Mouse (Mus musculus): ENCODE results near the gene Furin. TPM values are rescaled to one million over a fixed set of nuclear protein-coding genes. Genes with fewer than 3 reads are reported as not detected.

The Furin gene
- total RNA-seq, 2 experiments from 2014 or later: 39.4 to 40.6 TPM

DNA sequence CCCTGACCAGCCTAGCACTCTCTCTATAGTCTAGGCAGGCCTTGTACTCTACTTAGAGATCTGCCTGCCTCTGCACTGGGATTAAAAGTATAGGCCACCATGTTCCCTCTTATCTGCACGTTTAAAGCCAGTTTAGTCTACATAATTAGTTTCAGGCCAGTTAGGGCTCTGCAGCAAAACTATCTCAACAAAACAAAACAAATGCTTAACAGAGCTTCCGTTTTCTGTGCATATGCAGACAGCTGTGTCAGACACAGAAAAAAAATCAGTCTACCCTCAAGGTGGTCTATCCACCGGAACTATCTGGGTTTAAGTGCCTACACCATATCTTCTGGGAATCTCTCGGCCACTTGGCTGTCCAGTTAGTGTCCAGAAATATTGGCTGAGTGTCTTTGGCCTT, 31.9 kb downstream of the Furin start:
- Histone ChIP-seq H3K4me3 (no peak overlapping the region), H3K27ac (no peak overlapping the region)
- DNase-seq (ENCODE audit: low spot score in 2 of 2): no peak
- TF ChIP-seq CTCF (conservative IDR thresholded peaks at IDR 0.05): no peak

DNA sequence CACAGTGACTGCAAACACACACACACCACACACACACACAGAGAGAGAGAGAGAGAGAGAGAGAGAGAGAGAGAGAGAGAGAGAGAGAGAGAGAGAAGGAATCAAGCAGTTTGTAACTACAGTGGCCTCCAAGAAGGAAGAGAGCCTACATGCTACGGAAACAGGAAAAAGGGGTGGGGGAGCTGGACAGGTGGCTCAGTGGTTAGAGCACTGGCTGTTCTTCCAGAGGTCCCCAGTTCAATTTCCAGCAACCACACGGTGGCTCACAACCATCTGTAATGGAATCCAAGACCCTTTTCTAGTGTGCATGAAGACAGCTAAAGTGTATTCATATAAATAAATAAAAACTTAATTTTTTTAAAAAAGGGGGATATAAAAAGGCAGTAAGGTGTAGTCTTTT, 32.6 kb downstream of the Furin start:
- no peak for TF ChIP-seq CTCF (conservative IDR thresholded peaks at IDR 0.05)
- no peak for DNase-seq (ENCODE audit: low spot score in 2 of 2)

DNA sequence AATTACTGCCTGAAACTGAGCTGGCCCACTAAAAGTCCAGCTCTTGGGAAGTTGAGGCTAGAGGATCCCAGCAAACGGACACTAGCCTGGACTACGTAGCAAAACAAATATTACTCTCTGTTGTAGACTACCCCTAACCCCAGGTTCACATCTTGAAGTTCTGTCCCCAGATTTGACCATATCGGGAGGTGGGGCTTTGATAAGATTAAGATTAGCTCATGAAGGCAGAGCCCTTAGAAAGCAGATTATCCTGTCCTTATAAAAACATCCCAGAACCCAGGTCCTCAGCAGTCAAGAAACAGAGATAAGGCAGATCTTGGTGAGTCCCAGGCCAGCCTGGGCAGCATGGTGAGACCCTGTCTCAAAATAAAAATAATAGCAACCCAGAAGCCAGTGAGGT, 33.1 kb downstream of the Furin start:
- TF ChIP-seq CTCF (conservative IDR thresholded peaks at IDR 0.05): no peak
- no peak for DNase-seq (ENCODE audit: low spot score in 2 of 2)
- Histone ChIP-seq H3K27ac (no peak overlapping the region), H3K4me3 (no peak overlapping the region)

More for the DNA sequence above, 32.6 kb downstream of the Furin start:
- no peak overlapping the region for H3K4me3 ChIP-seq
- H3K27ac ChIP-seq: no peak overlapping the region

DNA sequence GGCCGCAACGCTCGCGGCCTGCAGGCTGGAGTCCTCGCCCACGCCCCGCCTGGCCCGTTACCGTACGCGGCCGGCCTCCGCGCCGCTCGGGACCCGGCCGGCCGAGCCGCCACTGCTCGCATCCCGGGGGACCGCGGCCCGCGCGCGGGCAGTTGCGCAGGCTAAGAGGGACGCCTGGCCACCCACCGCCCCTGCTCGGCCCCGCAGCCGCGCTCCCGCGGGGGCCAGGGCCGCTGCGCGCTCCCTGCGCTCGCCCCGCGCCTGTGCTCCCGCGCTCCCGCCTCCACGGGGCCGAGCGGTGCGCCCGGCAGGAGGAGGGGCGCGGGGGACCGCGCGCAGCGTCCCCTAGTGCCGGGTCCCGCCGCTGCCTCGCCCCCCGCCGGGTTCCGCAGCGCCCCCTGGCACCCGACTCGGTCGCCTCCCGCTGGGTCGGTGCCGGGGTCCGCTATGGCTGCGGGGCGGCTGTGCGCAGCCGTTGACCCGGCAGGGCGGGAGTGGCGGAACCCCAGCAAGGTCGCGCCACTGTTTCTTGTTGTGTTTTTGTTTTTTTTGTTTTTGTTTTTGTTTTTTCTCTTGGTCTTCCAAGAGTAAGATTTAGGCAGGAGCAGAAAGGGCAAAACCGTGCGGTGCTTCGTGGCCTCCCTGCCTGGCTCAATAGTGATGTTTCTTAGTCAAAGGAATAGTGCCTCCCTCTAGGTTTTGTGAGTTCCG, 34.0 kb downstream of the Furin start, which contains the start of gene Man2a2:
TSS of gene Man2a2 (minus strand) at position 335 of the 711 bp plus-strand sequence.
- Histone ChIP-seq H3K4me3 (peak within 1 kb of the TSS; percentile 77), H3K27ac (peak within 1 kb of the TSS; percentile 97)
- peak; percentile 74 to 85 for DNase-seq (ENCODE audit: low spot score in 2 of 2)
- peak; percentile 82 for TF ChIP-seq CTCF (conservative IDR thresholded peaks at IDR 0.05)

DNA sequence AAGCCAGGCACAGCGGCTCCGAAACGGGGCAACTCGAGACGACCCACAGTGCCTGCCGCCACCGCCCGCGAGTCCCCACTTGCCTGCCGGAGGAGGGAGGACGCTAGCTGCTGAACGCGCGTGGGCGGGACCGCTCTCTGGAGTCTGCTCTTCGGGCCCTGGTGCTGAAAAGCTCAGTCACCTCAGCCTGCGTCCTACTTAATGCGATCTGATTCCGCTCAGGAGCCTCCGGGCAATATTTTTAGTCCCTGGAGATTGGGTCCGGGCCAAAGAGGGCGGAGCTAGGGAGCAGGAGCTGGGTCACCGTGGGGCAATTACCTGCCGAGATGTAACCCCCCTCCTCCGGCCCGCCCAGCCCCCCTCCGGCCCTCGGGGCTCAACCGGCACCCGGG, 34.6 kb downstream of the Furin start:
- TF ChIP-seq CTCF (conservative IDR thresholded peaks at IDR 0.05): no peak
- peak overlapping the region; percentile 97 for H3K27ac ChIP-seq
- H3K4me3 ChIP-seq: peak overlapping the region; percentile 77
- DNase-seq (ENCODE audit: low spot score in 2 of 2): peak; percentile 80 to 81

DNA sequence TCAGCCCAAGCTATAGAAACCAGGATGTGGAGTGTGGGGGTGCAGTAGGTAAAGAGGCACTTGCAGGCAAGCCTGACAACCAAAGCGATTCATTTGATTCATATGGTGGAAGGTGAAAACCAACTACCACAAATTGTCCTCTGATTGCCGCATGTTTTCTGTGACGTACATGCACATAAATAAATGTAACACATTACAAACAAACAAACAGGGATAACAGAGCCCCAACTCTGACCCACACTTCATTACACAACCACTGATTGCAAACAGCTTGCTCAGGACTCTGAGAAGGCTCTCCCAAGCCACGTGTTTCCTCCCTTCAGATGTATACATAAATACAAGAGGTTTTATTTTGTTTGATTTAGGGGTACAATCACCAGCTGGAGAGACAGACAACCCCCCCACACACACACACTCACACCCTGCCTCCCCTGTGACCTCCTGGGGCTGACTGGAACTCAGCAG, 35.2 kb downstream of the Furin start:
- peak overlapping the region; percentile 77 for H3K4me3 ChIP-seq
- TF ChIP-seq CTCF (conservative IDR thresholded peaks at IDR 0.05): no peak
- no peak for DNase-seq (ENCODE audit: low spot score in 2 of 2)
- peak overlapping the region; percentile 97 for H3K27ac ChIP-seq

DNA sequence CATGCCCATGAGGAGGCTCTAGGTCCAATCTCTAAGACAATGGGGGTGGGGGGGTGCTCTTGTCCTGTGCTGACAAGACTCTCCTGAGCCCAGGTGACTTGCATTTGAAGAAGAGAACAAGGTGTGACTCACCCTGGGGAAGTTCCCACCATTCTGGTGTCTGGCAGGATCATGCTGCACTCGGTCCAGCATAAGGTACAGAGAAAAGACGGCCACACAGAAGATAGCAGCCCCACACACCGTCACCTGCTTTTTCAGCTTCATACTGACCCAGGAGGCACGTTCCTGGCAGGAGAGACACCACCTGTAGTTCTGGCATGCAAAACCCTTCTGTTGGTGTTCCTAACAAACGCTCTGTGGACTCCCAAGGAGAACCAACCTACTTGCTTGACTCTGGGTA, 35.8 kb downstream of the Furin start:
- peak overlapping the region; percentile 97; the same call in 1 of the 2 replicates for H3K27ac ChIP-seq

DNA sequence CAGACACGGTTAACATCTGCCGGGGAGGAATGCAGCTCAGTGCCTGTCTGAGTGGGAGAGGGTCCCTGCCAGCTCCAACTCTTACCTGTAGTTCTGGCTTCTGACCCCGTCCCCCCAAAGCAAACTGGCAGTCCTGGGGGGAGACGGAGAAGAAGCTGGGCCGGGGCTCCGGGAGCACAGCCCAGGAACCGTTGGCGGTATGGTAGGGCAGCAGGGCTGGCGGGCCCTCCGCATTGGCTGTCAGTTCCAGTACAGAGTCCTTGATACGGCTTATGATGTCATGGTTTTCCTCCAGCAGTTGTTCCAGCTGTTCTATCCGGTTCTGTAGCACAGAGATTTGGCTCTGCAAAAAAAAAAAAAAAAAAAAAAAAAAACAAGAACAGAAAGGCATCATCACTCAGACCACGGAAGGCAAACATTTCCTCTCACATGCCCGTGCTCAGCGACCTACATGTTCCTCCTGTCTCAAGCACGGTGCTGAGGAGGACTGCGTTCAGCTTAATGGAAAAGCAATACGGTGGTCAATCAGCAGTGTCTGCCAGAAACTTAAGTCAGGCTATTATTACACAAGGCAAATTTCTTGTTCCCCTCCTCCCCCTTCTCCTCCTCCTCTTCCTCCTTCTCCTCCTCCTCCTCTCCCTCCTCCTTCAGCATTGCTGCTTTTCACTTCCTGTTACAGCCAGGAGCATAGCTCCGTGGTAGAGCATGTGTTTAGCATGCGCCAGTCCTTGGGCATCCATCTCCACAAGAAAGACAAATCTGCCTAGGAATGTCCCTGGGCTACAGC, 36.4 kb downstream of the Furin start:
- H3K27ac ChIP-seq: no peak overlapping the region
- no peak for TF ChIP-seq CTCF (conservative IDR thresholded peaks at IDR 0.05)
- no peak overlapping the region; the same call in 1 of the 2 replicates for H3K4me3 ChIP-seq
- no peak for DNase-seq (ENCODE audit: low spot score in 2 of 2)

More for the DNA sequence above, 35.8 kb downstream of the Furin start:
- 0 out of 2 replicates have a peak, but pooled peaks have one; percentile 9 for TF ChIP-seq CTCF (conservative IDR thresholded peaks at IDR 0.05)
- H3K4me3 ChIP-seq: peak overlapping the region; percentile 77
- DNase-seq (ENCODE audit: low spot score in 2 of 2): no peak

DNA sequence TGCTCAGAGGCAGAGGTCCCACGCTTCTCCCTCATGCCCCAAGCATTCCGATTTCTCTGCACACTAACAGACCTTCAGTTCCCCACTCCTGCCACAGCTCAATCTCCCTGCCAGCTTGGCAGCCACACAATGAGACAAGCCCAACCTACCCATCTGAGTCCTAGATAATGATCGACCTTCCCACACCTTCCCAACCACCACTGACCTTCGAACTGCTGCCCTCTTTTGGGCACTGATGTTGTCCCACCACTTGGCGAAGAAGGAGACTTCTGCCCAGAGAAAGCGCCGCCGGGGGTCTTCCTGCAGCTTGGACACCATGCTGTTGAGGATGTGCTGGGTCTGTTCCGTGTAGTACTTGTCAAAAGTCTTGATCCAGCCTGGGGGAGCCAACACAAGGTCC, 37.2 kb downstream of the Furin start:
- no peak for TF ChIP-seq CTCF (conservative IDR thresholded peaks at IDR 0.05)

DNA sequence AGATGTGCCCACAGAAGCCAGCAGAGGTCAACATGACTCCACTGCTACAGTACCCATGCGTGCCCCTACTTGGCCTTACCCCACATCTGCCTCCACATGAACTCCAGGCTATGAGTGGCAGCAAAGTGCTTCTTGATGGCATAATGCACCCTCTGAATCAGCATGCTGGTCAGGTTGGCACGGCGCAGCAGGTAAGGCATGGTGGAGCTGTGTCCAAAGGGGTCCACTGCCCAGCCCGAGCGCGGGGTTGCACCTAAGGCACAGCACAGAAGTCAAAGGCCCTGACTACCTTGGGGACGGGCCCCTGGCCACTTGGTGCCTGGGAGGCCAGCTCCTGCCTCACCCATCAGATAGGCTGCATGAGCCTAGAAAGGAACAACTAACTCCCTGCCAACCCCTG, 38.0 kb downstream of the Furin start:
- no peak for DNase-seq (ENCODE audit: low spot score in 2 of 2)
- no peak for TF ChIP-seq CTCF (conservative IDR thresholded peaks at IDR 0.05)
- Histone ChIP-seq H3K27ac (no peak overlapping the region), H3K4me3 (no peak overlapping the region)

More for the DNA sequence above, 37.2 kb downstream of the Furin start:
- Histone ChIP-seq H3K4me3 (no peak overlapping the region), H3K27ac (no peak overlapping the region)
- no peak for DNase-seq (ENCODE audit: low spot score in 2 of 2)

DNA sequence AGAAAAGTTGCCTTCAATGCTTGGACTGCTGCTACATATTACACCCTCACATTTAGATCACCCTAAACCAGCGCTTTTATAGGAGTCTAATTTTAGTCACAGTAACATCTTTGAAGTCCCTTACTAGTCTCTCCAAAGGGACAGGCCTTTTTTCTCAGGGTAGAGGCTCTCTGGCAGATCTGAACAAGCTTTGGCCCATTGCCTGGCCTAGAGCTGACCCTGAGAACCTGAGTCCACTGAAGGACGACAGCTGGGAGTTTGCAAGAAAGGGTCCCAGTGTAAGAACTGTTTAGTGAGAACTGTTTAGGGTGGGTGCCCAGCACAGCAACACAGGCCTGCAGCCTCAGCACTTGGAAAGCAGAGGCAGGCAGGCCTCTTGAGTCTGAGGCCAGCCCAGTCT, 39.5 kb downstream of the Furin start:
- Histone ChIP-seq H3K4me3 (no peak overlapping the region), H3K27ac (no peak overlapping the region)
- no peak for DNase-seq (ENCODE audit: low spot score in 2 of 2)
- TF ChIP-seq CTCF (conservative IDR thresholded peaks at IDR 0.05): no peak

DNA sequence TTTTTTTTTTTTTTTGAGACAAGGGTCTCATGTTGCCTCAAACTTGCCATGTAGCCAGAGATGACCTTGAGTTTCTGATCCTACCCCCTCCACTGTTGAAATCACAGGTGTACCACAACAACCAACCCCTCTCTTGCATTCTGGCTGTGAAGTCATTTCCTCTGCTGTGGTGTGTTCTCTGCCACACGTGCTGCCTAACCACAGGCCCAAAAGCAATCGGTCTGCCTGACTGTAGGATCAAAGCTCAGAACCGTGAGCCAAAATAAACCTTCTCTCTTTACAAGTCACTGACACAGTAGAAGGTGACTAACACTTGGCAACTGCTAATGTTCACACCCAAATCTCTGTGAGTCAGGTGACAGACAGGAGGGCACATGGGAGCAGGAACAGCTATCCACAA, 44.8 kb downstream of the Furin start:
- H3K4me3 ChIP-seq: no peak overlapping the region
- no peak for TF ChIP-seq CTCF (conservative IDR thresholded peaks at IDR 0.05)
- H3K27ac ChIP-seq: no peak overlapping the region
- no peak for DNase-seq (ENCODE audit: low spot score in 2 of 2)

DNA sequence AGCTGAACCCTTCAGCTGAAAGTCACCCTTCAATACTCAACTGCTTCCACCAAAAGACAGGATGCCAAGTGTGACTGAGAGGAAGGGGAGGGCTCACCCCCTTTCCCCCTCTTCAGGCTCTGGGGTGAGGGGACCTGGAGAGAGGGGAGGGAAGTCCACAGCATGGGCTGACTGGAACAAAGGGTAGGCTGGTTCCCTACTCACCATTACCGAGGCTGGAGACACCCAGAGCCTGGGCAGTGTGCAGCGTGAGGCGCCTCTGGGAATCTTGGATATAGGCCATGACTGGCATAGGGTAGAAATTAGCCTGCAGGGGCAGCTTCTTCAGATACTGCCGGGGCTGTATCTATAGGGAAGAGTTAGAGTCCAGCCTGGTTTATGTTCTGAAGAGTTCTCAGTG, 47.2 kb downstream of the Furin start:
- no peak for TF ChIP-seq CTCF (conservative IDR thresholded peaks at IDR 0.05)
- DNase-seq (ENCODE audit: low spot score in 2 of 2): no peak
- H3K4me3 ChIP-seq: no peak overlapping the region
- peak overlapping the region; percentile 81 for H3K27ac ChIP-seq

All from layer of hippocampus, adult 2 months (tissue).